Mouse (Mus musculus) thymus, adult 18-20 months (tissue): ENCODE data around the gene Gm37240.

ENCODE experiments used
- DNase-seq, 2 experiments: peaks; one replicate each; pipeline ENCODE4 v3.0.0; 2022; ENCODE audit warnings: mixed read lengths in 2 of 2

The Gm37240 gene

DNA sequence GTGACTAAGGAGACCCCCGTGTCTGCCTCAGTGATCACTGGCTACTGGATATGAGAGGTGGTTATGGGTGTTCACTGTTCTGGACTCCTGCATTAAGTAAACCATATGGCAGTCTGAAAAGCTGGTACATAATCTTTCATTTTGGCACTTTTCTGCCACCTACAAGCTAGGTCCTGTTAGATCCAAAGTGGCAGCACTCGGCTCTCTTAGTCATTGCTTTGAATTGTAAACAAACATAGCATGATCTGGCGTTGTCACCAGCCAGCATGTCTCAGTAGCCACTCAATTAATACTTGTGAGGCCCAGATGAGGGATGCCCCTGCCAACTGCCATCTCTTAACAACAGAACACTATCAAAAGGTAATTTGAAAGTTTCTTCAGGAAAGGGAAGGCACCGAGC lies 904.6 kb downstream of the Gm37240 start:
- no peak for DNase-seq

DNA sequence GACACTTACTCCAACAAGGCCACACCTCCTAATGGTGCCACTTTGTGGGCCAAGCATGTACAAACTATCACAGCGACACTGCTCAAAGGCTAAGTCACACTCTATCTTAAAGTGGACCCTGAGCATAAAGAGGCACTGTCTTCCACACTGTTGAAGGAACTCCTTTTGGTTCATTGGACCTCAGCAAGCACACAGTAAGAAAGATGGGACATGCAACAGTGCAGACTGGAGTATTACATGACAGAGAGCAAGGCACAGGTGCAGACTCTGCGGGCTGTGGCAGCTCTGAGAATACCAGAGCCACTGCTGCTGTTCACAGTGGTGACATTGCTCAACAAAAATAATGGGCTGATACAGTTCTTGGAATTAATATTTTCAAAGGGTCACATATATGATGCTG lies 907.2 kb downstream of the Gm37240 start:
- DNase-seq = no peak

DNA sequence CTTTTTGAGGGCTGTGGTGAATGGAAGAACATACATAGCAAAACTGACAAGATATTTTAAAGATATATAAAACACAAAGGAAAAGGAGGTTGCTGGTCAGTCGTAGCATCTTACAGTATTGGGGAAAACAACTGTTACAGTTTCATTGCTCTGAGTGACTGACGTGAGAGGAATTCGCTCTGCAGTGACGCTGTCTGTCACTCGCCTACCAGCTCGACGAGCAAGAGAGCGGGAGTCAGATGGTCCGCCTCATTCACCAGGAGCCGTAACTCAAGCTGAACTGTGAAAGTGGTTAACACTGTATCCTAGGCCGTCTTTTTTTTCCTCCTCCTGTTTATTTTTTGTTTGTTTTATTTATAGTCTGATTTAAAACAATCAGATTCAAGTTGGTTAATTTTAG lies 908.6 kb downstream of the Gm37240 start:
- DNase-seq = no peak

DNA sequence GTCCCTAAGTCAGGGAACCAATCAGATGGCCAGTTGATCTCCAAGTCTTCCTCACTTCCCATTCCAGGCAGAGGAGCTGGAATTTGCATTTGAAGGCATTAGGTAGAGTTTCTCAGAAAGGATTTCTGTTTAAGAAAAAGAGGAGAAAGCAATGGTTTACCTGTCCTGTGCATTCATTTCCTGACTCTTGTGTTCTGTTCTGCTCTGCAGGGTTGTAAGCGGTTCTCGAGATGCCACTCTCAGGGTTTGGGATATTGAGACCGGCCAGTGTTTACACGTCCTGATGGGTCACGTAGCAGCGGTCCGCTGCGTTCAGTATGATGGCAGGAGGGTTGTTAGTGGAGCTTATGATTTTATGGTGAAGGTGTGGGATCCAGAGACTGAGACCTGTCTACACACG lies 913.1 kb downstream of the Gm37240 start:
- no peak for DNase-seq

DNA sequence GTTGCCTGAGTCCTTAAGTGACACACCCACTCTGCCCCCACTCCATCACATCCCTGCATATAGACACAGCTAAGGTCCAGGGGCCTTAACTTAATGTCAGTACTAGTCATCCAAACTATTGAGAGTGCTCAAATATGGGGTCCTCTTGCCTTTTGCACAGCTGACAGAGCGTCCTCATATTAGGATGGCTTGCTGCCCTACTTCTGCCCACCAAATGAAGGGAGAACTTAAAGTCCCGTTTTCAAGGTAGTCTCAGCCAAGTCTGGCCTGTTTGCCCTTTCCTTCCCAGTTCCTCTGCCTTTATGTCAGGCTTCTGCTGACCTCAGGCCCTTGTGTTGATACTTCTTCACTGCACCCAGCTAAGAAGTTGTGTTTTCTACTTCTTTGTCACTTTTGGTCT lies 914.4 kb downstream of the Gm37240 start:
- no peak for DNase-seq

DNA sequence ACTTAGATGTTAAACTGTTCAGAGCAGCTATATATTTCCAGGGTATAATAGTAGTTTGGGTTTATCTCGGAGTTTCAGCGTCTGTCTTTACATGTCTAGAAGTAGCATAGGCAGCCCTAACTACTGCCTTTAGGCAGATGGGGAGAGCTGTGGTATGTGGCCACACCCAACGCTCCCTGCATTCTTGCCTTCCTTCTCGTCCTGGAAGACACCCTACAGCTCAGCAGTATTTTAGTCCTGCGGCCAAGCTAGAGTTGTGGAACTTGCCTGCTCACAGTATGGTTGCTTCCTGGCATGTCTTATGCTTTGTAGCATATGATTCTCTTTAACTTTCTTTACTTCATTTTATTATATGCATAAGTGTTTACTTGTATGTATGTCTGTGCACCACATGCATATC lies 915.8 kb downstream of the Gm37240 start:
- DNase-seq = no peak

DNA sequence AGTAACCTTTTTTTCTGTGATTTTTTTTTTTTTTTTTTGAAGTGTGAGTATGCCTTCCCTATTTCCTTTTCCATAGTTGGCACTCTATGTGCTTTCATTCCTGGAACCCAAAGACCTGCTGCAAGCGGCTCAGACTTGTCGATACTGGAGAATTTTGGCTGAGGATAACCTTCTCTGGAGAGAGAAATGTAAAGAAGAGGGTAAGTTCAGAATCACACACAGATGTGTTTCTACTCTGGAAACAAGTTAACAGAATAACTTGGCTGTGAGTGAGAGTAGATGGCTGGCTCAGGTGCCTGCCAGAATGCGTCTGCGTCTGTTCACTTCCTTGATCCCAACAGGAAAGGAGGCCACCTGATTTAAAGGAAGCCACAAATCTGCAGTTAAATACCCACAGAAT lies 920.0 kb downstream of the Gm37240 start:
- DNase-seq = no peak

DNA sequence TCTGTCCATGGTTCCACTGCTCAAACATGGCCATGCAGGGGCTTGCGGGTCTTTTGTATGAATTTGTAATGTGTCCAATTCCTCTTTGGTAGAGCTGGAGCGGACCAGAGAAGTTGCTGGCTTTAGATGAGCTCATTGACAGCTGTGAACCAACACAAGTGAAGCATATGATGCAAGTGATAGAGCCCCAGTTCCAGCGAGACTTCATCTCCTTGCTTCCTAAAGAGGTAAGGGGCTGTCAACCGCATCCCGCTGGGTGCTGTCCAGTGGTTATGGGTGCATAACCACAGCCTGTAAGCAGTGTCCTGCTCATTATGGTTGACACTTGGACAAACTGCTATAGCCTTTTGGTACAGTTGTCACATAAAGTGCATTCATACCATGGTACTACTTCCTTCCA lies 922.2 kb downstream of the Gm37240 start:
- no peak for DNase-seq

DNA sequence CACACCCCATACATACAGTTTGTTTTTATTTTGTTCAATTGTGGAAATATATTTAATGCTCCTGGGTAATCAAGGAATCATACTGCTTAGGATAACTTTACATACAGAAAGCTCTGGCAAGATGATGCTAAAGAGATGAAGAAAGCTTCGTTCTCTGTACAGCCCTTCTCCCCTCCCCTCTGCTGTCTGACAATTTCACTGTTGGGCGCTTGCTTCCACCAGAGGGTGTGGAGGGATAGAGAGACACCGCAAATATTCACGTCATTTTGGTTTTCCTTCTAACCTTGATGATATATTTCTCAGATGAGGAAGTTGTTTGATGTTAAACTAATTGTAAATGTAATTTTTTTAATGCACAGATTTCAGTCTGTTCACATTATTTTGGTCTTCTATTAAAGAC lies 931.5 kb downstream of the Gm37240 start:
- DNase-seq = no peak

DNA sequence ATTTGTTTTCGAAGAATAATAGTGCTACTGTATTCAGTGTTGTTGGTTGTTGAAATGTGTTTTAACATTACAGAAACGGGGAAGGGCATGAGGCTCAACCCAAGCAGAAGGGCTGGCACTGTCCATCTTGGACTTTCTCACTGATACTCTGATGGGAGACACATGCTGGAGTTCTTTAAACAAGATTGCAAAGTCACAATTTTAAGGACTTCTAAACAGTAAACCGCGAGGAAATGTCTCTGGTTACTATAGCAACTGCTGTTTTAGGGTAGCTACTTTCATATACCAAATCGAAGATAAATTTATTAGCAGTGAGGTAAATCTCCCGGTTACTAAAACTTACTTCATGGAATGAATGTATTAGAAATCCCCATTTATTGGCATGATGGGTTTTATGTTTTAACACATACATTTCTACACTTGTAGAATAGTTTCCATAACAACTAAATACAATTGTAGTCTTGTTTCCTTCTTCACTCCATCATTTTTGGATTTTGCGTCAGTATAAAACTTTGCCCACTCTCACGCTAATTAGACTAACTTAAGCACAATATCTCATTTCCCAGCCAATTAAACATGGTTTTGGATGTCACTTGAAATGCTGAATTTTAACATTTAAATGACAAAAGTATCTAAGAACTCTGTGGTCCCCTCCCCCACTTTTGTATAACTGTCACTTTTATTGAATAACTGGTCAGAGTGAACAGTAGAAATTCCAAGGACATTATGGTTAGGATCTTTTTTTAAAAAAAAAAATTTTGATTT lies 932.1 kb downstream of the Gm37240 start:
- no peak for DNase-seq

DNA sequence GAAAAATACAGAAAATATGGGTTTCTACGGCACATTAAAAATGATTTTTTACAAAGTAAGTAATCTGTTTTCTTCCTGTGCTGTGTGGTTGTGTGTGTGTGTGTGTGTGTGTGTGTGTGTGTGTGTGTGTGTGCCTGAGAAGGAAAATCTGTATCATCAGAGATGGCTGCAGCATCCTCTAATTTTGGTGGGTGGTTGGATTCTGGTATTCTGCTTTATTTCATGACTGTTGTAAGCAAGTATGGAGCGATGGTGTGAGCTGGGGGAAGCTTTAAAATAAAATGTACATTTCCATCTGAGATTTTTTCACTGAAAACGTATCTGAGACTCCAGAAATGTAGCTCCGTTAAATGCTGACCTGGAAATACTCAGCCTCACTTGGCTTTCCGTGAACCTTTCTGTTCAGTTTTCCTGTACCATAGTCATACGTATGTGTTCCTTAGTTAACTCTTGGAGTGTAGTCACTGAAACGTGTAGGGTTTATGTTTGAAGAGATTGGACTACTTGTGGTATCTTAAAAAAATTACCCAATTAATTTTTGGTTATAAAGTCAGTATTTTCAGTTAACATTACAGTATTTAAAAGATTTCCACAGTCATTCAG lies 934.6 kb downstream of the Gm37240 start:
- DNase-seq = no peak

DNA sequence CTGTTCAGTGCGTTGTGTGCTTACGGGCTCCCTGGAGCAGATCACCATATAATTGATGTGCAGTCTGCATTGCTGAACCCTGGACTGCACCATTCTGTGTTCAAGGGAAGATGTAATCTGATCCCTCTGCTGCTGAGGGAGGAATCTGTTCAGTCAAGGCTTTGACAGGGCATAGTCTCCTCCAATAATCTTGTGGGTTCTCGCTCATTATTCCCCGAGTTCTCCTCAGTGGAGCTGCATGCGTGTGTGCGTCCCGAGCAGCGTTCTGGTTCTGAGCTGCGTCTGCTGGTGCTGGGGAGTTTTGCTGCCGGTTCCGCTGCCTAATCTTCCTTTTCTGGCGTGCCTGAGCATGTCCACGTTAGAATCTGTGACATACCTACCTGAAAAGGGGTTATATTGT lies 935.2 kb downstream of the Gm37240 start:
- DNase-seq = no peak

DNA sequence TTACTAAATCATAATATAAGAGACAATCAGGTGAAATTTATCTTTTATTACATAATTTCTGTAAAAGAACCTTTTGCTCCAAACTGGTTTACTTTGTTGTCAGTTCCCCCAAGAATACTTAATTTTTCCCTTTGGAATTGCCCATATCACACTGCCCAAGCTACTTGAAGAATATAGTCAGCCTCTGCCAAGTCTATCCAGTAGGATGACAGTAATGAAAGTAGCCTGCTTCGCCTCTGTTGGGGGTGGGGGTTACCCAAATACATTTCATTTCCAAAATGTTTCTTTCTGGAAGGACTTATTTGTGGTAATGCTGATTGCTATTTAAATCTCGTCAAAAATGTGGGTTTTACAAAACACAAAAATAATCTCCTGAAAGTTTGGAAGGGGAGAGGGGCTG lies 935.6 kb downstream of the Gm37240 start:
- DNase-seq = no peak

DNA sequence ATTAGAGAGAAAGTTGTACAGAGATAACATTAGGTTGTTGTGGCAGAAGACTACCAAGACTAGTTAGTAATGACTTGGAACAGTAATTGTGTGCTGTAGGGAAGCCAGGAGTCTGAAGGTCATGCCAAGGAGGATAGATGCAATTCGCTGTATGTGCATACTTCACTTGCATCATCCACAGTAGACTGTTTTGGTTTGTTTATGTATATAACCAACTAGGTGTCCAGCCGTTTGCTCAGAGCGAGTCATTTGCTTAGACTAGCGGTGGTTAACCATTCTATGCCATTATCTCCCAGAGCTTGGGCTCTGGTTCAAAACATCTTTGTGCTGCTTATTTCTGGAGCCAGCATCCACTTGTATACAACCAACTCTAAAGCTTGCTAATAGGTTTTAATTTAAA lies 937.9 kb downstream of the Gm37240 start:
- no peak for DNase-seq

DNA sequence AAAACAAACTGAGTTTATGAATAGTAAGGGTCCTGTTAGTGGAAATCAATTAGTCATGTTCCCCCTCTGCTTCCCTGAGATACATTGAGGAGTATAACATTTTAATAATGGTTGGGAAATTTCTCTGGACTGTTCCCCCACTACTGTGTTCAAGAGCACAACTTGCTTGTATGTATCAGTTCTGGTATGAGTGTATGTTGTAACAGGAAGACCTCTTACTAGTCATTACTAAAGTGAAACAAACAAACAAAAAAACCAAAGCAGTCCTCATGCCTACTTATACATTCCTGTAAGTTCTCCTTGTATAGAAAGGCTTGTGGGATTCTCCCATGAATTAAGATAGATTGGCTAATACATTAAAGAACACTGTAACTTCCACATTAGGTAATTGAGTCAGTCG lies 940.9 kb downstream of the Gm37240 start:
- no peak for DNase-seq

DNA sequence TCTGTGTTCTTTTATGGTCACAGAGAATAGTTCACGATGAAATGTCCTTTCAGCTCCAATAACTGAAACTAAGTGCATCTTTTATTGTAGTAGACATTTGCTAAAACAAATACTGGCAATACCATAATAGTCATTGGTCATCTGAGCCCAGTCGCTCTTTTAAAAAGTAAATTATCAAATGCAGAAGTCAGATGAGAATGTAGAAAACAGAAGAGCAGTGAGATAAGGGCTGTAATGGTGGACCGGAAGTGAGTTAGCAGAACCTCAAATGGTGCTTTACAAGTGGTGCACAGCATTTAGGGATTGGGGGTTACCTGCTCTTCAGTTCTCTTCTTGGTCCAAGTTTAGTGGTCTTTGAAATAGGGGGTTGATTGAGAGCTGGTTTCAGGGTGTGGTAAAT lies 942.4 kb downstream of the Gm37240 start:
- DNase-seq = no peak

DNA sequence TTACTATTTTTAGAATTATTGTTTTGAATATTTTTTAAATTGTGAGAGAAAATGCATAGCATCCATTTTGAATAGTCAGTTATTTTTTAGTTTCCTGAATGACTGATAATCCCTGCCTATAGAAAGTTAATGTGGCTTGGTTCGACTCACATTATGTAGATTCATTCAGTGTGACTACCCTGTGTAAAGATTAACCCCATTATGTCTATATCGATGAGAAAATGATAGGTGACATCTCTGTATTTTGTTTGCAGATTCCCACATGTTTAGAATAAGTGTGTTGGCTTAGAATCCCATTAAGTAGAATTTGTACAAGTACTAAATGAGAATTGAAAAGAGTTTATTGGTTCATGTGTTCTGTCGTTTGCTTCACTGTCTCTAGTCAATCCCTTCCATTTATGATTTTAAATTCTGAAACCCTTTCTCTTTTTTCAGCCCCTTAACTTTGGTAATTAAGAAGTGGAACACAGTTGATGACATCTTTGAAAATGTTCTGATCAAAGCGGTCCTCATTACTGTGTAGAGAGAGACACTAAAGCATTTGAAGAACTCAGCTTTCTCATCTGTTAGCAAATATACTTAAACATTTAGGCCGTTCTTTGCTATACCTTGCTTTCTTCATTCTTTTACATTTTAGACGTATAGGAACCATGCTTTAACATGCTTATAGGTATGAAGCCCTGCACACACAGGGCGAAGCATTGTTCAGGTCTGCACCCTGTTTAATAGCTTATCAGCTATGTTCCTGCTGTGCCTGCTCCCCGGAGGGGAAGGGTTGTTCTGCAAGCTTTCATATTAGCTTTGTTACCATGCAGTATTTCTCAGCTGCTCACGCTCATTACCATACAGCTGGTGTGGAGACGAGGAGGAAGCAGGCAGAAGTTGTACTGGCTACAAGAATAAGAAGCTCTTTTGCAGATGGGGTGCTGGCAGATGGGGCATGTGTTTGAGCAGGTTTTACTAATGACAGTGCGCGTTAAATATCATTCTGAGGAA lies 949.7 kb downstream of the Gm37240 start:
- DNase-seq = no peak

DNA sequence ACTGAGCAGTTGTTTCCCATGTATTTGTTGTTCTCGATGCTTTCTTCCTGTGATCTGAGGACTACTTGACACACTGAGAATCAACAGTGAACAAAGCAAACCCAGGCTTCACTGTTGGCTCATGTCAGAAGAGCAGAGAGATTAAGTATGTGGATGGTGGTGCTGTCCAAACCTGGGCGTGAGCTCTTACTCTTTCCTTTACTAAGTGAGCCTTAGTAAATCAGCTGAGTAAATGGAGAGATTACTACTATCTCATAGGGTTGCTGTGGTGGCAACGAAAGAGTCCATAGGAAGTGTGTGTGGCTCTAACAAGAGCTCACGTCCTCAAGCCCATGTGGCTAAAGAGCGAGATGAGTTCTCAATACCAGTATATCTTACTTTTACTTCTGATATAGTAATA lies 950.4 kb downstream of the Gm37240 start:
- no peak for DNase-seq

DNA sequence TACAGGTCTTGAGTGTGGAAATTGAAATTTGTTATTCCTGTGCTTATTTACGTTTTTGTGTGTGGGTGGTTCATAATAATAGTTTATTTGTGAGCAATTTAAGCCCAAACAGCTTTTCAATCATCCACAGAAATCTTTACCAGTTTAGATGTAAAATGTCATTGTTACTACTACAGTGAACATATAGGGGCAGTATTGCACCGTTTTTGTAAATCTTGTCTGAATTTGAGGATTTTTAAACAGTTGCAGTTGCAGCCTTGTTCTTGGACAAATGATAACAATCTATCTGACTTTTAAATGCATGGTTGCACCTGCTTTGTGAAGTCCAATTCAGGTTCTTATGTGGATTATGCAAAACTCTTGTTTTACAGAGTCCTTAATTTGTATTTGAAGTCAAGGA lies 951.1 kb downstream of the Gm37240 start:
- no peak for DNase-seq

DNA sequence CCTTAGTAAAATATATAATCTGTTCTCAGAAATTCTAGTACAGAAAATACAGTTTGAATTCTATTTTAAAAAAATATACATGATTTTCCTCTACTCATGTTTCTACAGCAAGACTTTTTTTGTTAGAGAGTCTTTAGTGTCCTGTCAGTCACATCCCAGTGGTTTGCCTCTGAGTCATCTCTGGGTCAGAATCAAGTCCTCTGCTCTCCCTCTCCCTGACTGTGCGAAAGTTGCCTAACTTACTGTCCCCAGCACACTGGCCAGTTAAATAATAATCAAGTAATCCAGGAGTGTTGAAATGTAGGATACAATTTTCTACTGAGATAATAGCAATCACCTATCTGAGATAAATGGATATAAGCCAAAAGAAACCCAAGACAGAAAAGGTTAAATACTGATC lies 951.6 kb downstream of the Gm37240 start:
- no peak for DNase-seq

DNA sequence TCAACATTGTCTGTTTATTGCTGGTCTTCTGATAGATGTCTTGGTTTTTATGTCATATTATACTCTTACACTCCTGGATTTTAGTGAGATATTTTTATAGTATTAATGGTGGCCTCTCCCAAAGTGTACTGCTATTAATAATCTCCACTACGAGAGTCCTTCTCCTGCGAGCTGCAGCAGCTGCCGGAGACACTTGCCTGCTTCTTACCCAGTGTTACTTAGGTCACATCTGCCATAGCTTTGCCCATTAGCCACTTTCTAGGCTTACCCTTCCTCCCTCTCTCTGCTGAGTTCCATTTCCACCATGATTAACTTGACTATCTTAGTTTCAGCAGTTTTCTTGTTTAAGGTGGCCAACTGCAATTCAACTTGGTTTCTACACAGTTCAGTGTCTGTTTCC lies 956.6 kb downstream of the Gm37240 start:
- no peak for DNase-seq

DNA sequence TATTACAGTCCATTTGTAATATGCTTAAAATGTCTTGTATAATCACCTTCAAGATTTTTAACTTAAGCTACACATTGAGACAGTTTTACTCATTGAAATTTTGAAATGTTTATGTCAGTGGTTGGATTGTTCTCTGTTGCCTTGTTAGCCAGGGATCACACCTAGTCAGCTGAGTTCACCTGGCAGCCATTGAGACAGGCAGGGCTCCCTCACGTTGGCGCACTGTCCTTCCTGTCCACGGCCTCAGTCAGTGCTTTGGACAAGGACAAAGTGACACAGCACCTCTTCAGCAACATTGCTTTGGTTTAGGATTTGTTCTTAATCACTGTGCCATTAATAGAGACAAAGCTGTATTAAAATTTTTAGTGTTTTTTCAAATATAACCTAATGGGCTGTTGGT lies 958.1 kb downstream of the Gm37240 start:
- DNase-seq = no peak

DNA sequence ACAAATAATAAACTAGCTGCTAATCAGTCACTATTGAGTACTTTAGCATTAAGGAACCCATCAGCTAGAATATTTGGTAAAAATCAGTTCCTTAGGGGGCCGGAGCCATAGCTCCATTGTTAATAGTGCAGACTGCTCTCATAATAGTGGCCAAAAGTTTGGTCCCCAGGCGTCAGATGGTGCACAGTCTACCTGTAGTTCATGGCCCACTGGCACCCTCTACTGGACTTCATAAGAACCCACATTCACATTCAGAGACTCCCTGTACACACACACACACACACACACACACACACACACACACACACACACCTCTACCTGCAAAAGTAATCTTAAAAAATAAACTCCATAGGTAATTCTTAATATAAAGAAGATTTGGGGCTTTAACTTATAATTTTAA lies 959.4 kb downstream of the Gm37240 start:
- DNase-seq = no peak
